Mouse (Mus musculus): ENCODE results near the gene Col18a1.

DNA sequence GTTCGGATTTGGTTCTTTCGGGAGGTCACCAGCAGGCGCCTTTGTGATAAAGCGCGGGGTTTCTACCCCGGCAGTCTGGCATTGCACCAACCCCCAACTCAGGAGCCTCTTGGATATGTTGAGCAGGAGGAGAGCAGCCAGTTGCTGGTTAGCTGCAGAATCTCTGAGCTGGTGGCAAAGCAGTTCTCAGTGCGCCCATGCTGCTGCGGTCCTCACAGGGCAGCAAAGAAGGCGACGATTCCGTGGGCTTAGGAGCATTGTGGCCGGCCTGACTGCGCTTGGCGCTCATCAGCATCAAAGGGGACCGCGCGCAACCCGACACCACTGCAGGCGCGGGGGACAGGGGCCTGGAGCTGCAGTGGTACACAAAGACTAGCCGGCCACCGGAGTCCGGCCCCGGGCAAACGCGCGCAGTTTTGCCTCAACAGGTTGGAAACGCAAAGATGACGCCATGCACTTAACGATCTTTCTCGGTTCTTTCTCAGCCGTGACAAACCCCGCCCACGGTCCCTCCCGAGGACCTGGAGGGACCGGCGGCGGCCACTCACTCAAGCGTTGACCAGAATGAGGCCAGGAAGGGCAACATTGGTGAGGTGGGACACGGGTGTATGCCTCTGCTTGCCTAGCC lies 916 bp downstream of the Col18a1 start:
- no peak for TF ChIP-seq POLR2A (IDR thresholded peaks at IDR 0.05; ENCODE audit: borderline replicate concordance, extremely low read depth, low read depth, low read length)
- TF ChIP-seq CTCF (IDR thresholded peaks at IDR 0.05; ENCODE audit: insufficient read depth, low read length) = no peak

Measured in lung, adult 2 months (tissue).